Mouse (Mus musculus): ENCODE data around the gene Slc2a9. TPM values are rescaled to one million over a fixed set of nuclear protein-coding genes. Genes with fewer than 3 reads are reported as not detected.
"Not testable (repeated sequence)": the region's sequence is repeated elsewhere in the genome, so short reads cannot be mapped to it uniquely, and the experiment has no call there.

The Slc2a9 gene
- total RNA-seq, 2 experiments from 2014 or later = 2.8 to 2.9 TPM

GRCm38 (mm10) chr5:38504116-38504515 is 1.2 kb upstream of the Slc2a9 start:
- DNase-seq (ENCODE audit: low spot score in 2 of 2) = no peak

GRCm38 (mm10) chr5:38500043-38500442 is 2.9 kb downstream of the Slc2a9 start:
- no peak for DNase-seq (ENCODE audit: low spot score in 2 of 2)

- DNase-seq (ENCODE audit: low spot score in 2 of 2) = peak; percentile 34 to 66
These were observed 3.6 kb downstream of the Slc2a9 start for GRCm38 (mm10) chr5:38499316-38499811.

- DNase-seq (ENCODE audit: low spot score in 2 of 2) = no peak
These were observed 4.5 kb downstream of the Slc2a9 start for GRCm38 (mm10) chr5:38498479-38498878.

- DNase-seq (ENCODE audit: low spot score in 2 of 2) = no peak
These were observed 6.4 kb downstream of the Slc2a9 start for GRCm38 (mm10) chr5:38496491-38497057.

- DNase-seq (ENCODE audit: low spot score in 2 of 2) = no peak
These were observed 9.1 kb downstream of the Slc2a9 start for GRCm38 (mm10) chr5:38493890-38494289.

GRCm38 (mm10) chr5:38491763-38492162 is 11.2 kb downstream of the Slc2a9 start:
- DNase-seq (ENCODE audit: low spot score in 2 of 2) = no peak

GRCm38 (mm10) chr5:38489739-38490138 is 13.2 kb downstream of the Slc2a9 start:
- no peak for DNase-seq (ENCODE audit: low spot score in 2 of 2)

GRCm38 (mm10) chr5:38488673-38489615 is 14.0 kb downstream of the Slc2a9 start:
- DNase-seq (ENCODE audit: low spot score in 2 of 2) = no peak

GRCm38 (mm10) chr5:38488026-38488425 is 14.9 kb downstream of the Slc2a9 start:
- DNase-seq (ENCODE audit: low spot score in 2 of 2) = no peak

GRCm38 (mm10) chr5:38487247-38487646 is 15.7 kb downstream of the Slc2a9 start:
- no peak for DNase-seq (ENCODE audit: low spot score in 2 of 2)

- no peak for DNase-seq (ENCODE audit: low spot score in 2 of 2)
These were observed 17.0 kb downstream of the Slc2a9 start for GRCm38 (mm10) chr5:38485946-38486345.

- DNase-seq (ENCODE audit: low spot score in 2 of 2) = no peak
These were observed 19.3 kb downstream of the Slc2a9 start for GRCm38 (mm10) chr5:38483518-38484110.

GRCm38 (mm10) chr5:38480822-38481707 is 21.9 kb downstream of the Slc2a9 start:
- DNase-seq (ENCODE audit: low spot score in 2 of 2) = no peak

GRCm38 (mm10) chr5:38479908-38480725 is 22.8 kb downstream of the Slc2a9 start:
- peak in 1 of 2 experiments; percentile 22 for DNase-seq (ENCODE audit: low spot score in 2 of 2)

- DNase-seq (ENCODE audit: low spot score in 2 of 2) = not testable (repeated sequence)
These were observed 23.4 kb downstream of the Slc2a9 start for GRCm38 (mm10) chr5:38479545-38479907.

GRCm38 (mm10) chr5:38479027-38479426 is 23.9 kb downstream of the Slc2a9 start:
- no peak for DNase-seq (ENCODE audit: low spot score in 2 of 2)

- DNase-seq (ENCODE audit: low spot score in 2 of 2) = no peak
These were observed 25.1 kb downstream of the Slc2a9 start for GRCm38 (mm10) chr5:38477731-38478445.

- peak; percentile 64 to 76 for DNase-seq (ENCODE audit: low spot score in 2 of 2)
These were observed 25.9 kb downstream of the Slc2a9 start for GRCm38 (mm10) chr5:38476861-38477565.
